Mouse (Mus musculus): ENCODE data around the gene Chdh.

DNA sequence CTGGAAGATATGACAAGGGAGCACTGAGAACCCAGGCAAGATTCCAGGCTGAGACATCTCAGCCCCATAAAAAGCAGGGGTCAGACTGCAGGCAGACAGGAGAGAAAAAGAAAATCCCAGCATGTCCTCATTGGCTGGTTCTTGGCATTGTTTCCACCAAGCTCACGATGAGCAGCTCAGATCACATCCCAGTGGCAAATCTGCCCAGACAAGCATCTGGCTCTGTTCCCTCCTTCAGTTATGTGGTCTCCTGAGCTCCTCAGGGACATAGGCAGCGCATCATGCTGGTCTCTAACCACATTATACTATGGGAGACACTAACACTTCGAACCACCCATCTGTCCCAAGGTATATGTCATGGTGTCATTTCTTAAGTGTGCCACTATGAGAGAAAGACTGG lies 59.7 kb downstream of the Chdh start:
- no peak for TF ChIP-seq CTCF (IDR thresholded peaks at IDR 0.05; ENCODE audit: low read depth)
- no peak for TF ChIP-seq EP300 (optimal IDR thresholded peaks at IDR 0.05)

Data from stomach, postnatal 0 days (tissue).